Mouse (Mus musculus) E14TG2a.4 (cell line): Measurements from ENCODE around the gene Ccni.

Source experiments
- H3K27me3 ChIP-seq: 2 replicates; pipeline ENCODE4 v1.6.1; 2014; ENCODE audit warnings: low read length, control low read depth; ENCODE audit not compliant: insufficient read depth
- H3K36me3 ChIP-seq: 2 replicates; pipeline ENCODE4 v1.6.1; 2014; ENCODE audit warnings: low read length, control low read depth; ENCODE audit not compliant: insufficient read depth
- H3K4me1 ChIP-seq: replicated peaks from 2 replicates; pipeline ENCODE4 v1.6.1; 2014; ENCODE audit warnings: low read depth, low read length, control low read depth
- H3K4me3 ChIP-seq: replicated peaks from 2 replicates; pipeline ENCODE4 v1.5.1; 2014; ENCODE audit warnings: mild to moderate bottlenecking, low read length
- H3K9me3 ChIP-seq: 2 replicates; pipeline ENCODE4 v1.6.1; 2014; ENCODE audit warnings: low read length, control low read depth
- CTCF ChIP-seq: conservative IDR thresholded peaks from 2 replicates; pipeline ENCODE4 v1.5.1; 2014; ENCODE audit warnings: low read length
- NANOG ChIP-seq: IDR thresholded peaks from 2 replicates; pipeline ENCODE4 v1.6.1; 2014; ENCODE audit warnings: borderline replicate concordance, low read length, mixed read lengths
- POU5F1 ChIP-seq: IDR thresholded peaks from 2 replicates; pipeline ENCODE4 v1.6.1; 2014; ENCODE audit warnings: low read length, borderline replicate concordance

Gene Ccni

GRCm38 (mm10) chr5:93183311-93183710 is 23.0 kb downstream of the Ccni start:
- peaks cover 97% of the 10 kb centered on the region for H3K36me3 ChIP-seq
- TF ChIP-seq NANOG (no peak), CTCF (no peak), POU5F1 (no peak)
- no peaks in the 10 kb centered on the region for H3K4me1 ChIP-seq

GRCm38 (mm10) chr5:93180252-93180651 is 26.0 kb downstream of the Ccni start:
- peak; percentile 62 for TF ChIP-seq CTCF
- TF ChIP-seq NANOG = no peak
- Histone ChIP-seq H3K9me3 (no peaks in the 10 kb centered on the region), H3K27me3 (no peaks in the 10 kb centered on the region), H3K4me1 (peaks cover 7% of the 10 kb centered on the region; the same call in 1 of the 2 replicates), H3K4me3 (no peak overlapping the region), H3K36me3 (peaks cover 97% of the 10 kb centered on the region)

More at GRCm38 (mm10) chr5:93183311-93183710, 23.0 kb downstream of the Ccni start:
- no peaks in the 10 kb centered on the region for H3K27me3 ChIP-seq
- H3K9me3 ChIP-seq = no peaks in the 10 kb centered on the region
- H3K4me3 ChIP-seq = no peak overlapping the region

- H3K4me1 ChIP-seq = peaks cover 7% of the 10 kb centered on the region; the same call in 1 of the 2 replicates
- TF ChIP-seq POU5F1 (no peak), NANOG (no peak), CTCF (no peak)
Observed at GRCm38 (mm10) chr5:93178616-93179015, 27.7 kb downstream of the Ccni start.

GRCm38 (mm10) chr5:93174675-93175074 is 31.6 kb downstream of the Ccni start:
- H3K9me3 ChIP-seq = no peaks in the 10 kb centered on the region
- no peaks in the 10 kb centered on the region for H3K27me3 ChIP-seq
- H3K4me1 ChIP-seq = peaks cover 7% of the 10 kb centered on the region; the same call in 1 of the 2 replicates
- H3K36me3 ChIP-seq = peaks cover 95% of the 10 kb centered on the region
- H3K4me3 ChIP-seq = no peak overlapping the region
- TF ChIP-seq POU5F1 (no peak), CTCF (no peak), NANOG (no peak)

More at GRCm38 (mm10) chr5:93178616-93179015, 27.7 kb downstream of the Ccni start:
- Histone ChIP-seq H3K36me3 (peaks cover 94% of the 10 kb centered on the region), H3K4me3 (no peak overlapping the region), H3K27me3 (no peaks in the 10 kb centered on the region), H3K9me3 (no peaks in the 10 kb centered on the region)

GRCm38 (mm10) chr5:93172536-93172935 is 33.8 kb downstream of the Ccni start:
- no peak overlapping the region for H3K4me3 ChIP-seq
- H3K9me3 ChIP-seq = no peaks in the 10 kb centered on the region
- TF ChIP-seq CTCF (no peak), POU5F1 (no peak), NANOG (no peak)
- peaks cover 95% of the 10 kb centered on the region for H3K36me3 ChIP-seq
- no peaks in the 10 kb centered on the region for H3K27me3 ChIP-seq
- H3K4me1 ChIP-seq = peaks cover 7% of the 10 kb centered on the region; the same call in 1 of the 2 replicates

GRCm38 (mm10) chr5:93171420-93171819 is 34.9 kb downstream of the Ccni start:
- peaks cover 95% of the 10 kb centered on the region for H3K36me3 ChIP-seq
- H3K4me1 ChIP-seq = peaks cover 8% of the 10 kb centered on the region; the same call in 1 of the 2 replicates
- no peak overlapping the region for H3K4me3 ChIP-seq
- TF ChIP-seq CTCF = no peak
- TF ChIP-seq NANOG = no peak
- no peak for TF ChIP-seq POU5F1
- no peaks in the 10 kb centered on the region for H3K9me3 ChIP-seq
- H3K27me3 ChIP-seq = no peaks in the 10 kb centered on the region

- Histone ChIP-seq H3K4me3 (no peak overlapping the region), H3K27me3 (no peaks in the 10 kb centered on the region), H3K9me3 (no peaks in the 10 kb centered on the region), H3K36me3 (peaks cover 98% of the 10 kb centered on the region), H3K4me1 (0 out of 2 replicates have a peak, but pooled peaks cover 5% of the 10 kb centered on the region)
- TF ChIP-seq NANOG (no peak), POU5F1 (no peak), CTCF (no peak)
Observed at GRCm38 (mm10) chr5:93168654-93169053, 37.6 kb downstream of the Ccni start.

GRCm38 (mm10) chr5:93167919-93168516 is 38.3 kb downstream of the Ccni start:
- Histone ChIP-seq H3K9me3 (no peaks in the 10 kb centered on the region), H3K36me3 (peaks cover 95% of the 10 kb centered on the region), H3K4me3 (no peak overlapping the region), H3K4me1 (0 out of 2 replicates have a peak, but pooled peaks cover 5% of the 10 kb centered on the region), H3K27me3 (no peaks in the 10 kb centered on the region)
- TF ChIP-seq NANOG (no peak), CTCF (peak; percentile 58)

GRCm38 (mm10) chr5:93163541-93163940 is 42.8 kb downstream of the Ccni start:
- H3K4me1 ChIP-seq = peaks cover 5% of the 10 kb centered on the region; the same call in 1 of the 2 replicates
- no peaks in the 10 kb centered on the region for H3K9me3 ChIP-seq
- H3K36me3 ChIP-seq = peaks cover 95% of the 10 kb centered on the region
- no peak overlapping the region for H3K4me3 ChIP-seq
- H3K27me3 ChIP-seq = no peaks in the 10 kb centered on the region
- no peak for TF ChIP-seq POU5F1
- TF ChIP-seq CTCF = peak; percentile 48
